Mouse (Mus musculus) liver, embryonic 14.5 days (tissue): ENCODE measurements around the gene Chl1.

Experiments
- CTCF ChIP-seq: IDR thresholded peaks from 2 replicates; pipeline ENCODE4 v1.5.1; 2016; ENCODE audit warnings: antibody characterized with exemption, low read depth, control low read depth
- EP300 ChIP-seq: IDR thresholded peaks from 2 replicates; pipeline ENCODE4 v1.6.1; 2016; ENCODE audit warnings: antibody characterized with exemption, low read depth

GRCm38 (mm10) chr6:103675145-103675544 lies 164.8 kb downstream of the Chl1 start:
- no peak for TF ChIP-seq EP300
- no peak for TF ChIP-seq CTCF
